Mouse (Mus musculus) liver, adult (tissue): ENCODE measurements around the gene Gjc3.

Experiments
- GATA4 ChIP-seq: IDR thresholded peaks from 2 replicates; pipeline ENCODE4 v1.6.1; 2014; ENCODE audit warnings: mild to moderate bottlenecking, low read length; ENCODE audit not compliant: insufficient replicate concordance

Gene Gjc3

DNA sequence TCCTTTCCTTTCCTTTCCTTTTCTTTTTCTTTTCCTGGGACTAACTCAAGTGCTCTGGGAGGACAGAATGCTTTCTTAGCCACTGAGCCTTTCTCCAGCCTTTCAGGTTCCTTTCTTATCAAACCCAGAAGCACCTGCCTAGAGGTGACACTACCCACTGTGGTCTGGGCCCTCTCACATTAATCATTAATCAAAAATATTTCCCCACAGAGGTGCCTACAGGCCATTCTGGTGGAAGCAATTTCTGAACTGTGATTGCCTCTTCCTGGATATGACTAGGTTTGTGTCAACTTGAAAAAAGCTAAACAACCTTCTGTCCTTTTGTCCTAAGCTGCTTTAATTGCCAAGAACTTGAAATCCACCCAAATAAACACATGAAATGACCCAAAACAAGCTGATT, 40.7 kb downstream of the Gjc3 start:
- no peak for TF ChIP-seq GATA4

DNA sequence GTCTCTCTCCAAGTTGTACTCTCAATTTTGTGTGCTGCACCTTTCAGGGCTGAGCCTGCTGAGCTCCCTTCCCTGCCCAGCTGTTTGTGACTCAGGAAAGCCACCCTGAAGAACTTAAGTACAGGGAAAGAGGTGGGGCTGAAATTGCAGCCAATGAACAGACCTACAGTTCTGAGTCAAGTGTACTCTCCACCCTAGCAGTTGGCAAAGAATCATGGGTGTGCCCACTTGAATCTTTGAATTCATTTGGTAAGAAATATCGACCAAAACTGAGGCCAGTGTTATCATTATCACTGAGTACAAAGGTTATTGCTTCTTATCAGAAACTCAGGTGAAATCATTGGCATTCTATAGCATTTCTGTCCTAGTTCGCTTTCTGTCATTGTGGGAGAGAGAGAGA, 41.4 kb downstream of the Gjc3 start, which contains the start of gene Cyp3a13:
Gene Cyp3a13 (minus strand): TSS at position 88 of the 400 bp plus-strand sequence.
- peak; percentile 87 for TF ChIP-seq GATA4

DNA sequence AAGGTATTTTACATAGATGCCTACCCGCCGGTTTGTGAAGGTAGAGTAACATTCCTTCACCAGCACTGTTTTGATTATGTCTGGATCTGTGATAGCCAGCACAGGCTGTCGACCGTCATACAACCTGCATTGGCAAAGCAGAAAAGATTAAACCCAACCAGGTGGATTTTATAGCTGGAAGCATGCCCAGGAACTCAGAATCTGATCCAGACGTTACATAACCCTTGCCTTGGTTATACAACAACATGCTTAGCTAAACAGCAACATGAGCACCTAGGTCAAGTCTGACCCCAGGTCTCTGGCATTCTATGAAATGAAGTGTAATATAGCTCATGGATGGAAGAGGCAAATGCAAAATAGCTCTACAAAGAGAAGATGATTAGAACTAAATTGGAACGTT, 47.3 kb downstream of the Gjc3 start:
- no peak for TF ChIP-seq GATA4

DNA sequence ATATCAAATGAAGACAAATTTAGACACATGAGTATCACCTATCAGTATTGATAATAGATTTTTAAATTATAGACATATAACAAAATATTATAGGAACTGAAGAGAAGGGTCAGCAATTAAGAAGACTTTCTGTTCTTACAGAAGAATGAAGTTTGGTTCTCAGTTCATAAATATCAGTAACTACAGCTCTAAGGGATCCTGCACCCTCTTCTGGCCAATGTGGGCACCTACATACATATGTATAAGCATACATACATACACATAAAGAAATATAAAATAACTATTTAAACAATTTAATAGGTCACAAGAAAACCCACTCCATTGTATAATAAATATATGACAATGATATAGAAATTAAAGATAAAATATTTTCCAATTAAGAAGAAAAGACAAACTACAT, 48.4 kb downstream of the Gjc3 start:
- TF ChIP-seq GATA4: no peak

GRCm38 (mm10) chr5:137909564-137910262, 53.2 kb downstream of the Gjc3 start:
- TF ChIP-seq GATA4: no peak
